Mouse (Mus musculus) lung, embryonic 16.5 days (tissue): Measurements from ENCODE around the gene 2810004N23Rik. TPM values are rescaled to one million over a fixed set of nuclear protein-coding genes. Genes with fewer than 3 reads are reported as not detected.

Experiments used
- ATAC-seq: fragments of 200-750 bp; cut with Nextera tagmentation; 2 replicates; pipeline ENCODE4 v1.8.0; 2017; ENCODE audit warnings: low read depth, mild to moderate bottlenecking, moderate library complexity
- H3K27ac ChIP-seq: fragments of 300-500 bp; sonication (generic); 2 replicates; pipeline ENCODE4 v1.5.1; 2014; ENCODE audit warnings: mild to moderate bottlenecking, control low read depth, low read length
- H3K27me3 ChIP-seq: fragments of 300-500 bp; sonication (generic); 2 replicates; pipeline ENCODE4 v1.6.1; 2014; ENCODE audit warnings: low read depth, low read length, mixed read lengths; ENCODE audit not compliant: control insufficient read depth, insufficient read depth
- H3K36me3 ChIP-seq: fragments of 300-500 bp; sonication (generic); 2 replicates; pipeline ENCODE4 v1.6.1; 2014; ENCODE audit warnings: low read length; ENCODE audit not compliant: control insufficient read depth, insufficient read depth
- H3K4me1 ChIP-seq: fragments of 300-500 bp; sonication (generic); replicated peaks from 2 replicates; pipeline ENCODE4 v1.6.1; 2014; ENCODE audit warnings: low read length, mixed read lengths; ENCODE audit not compliant: control insufficient read depth, insufficient read depth
- H3K4me2 ChIP-seq: fragments of 300-500 bp; sonication (generic); 2 replicates; pipeline ENCODE4 v1.6.1; 2014; ENCODE audit warnings: low read depth, low read length, control low read depth
- H3K4me3 ChIP-seq: fragments of 300-500 bp; sonication (generic); 2 replicates; pipeline ENCODE4 v1.5.1; 2014; ENCODE audit warnings: mild to moderate bottlenecking, low read length, control low read depth
- H3K9ac ChIP-seq: fragments of 300-500 bp; sonication (generic); 2 replicates; pipeline ENCODE4 v1.6.1; 2014; ENCODE audit warnings: low read length, control low read depth
- H3K9me3 ChIP-seq: fragments of 300-500 bp; sonication (generic); 2 replicates; pipeline ENCODE4 v1.6.1; 2016; ENCODE audit warnings: low read length; ENCODE audit not compliant: control insufficient read depth
- WGBS: fragments of 180-500 bp; shearing (Covaris S2); extraction: QIAGEN DNeasy Blood & Tissue Kit; methylation state at CpG from one replicate; pipeline ENCODE4 v1.1.7; 2014; 5-methylcytosine and 5-hydroxymethylcytosine counted together
- polyA plus RNA-seq: library from polyadenylated mRNA; unstranded; fragments of >200 nt; fragmentation: Nextera tagmentation; extraction: Ambion mirVana; gene quantifications from 2 replicates; pipeline ENCODE4 v1.2.1, GENCODE M21; 2015

Gene 2810004N23Rik
- polyA plus RNA-seq, 1 experiment from 2014 or later: 42.7 TPM

- Histone ChIP-seq H3K9me3 (no peaks in the 10 kb centered on the region), H3K27me3 (no peaks in the 10 kb centered on the region), H3K9ac (no peak overlapping the region), H3K4me1 (peaks cover 8% of the 10 kb centered on the region), H3K4me3 (no peak overlapping the region), H3K4me2 (no peak overlapping the region), H3K36me3 (peaks cover 18% of the 10 kb centered on the region), H3K27ac (no peak overlapping the region)
- no peak for ATAC-seq
- 72% methylated on average over 6 of the region's 6 CpGs for WGBS
Observed at GRCm38 (mm10) chr8:124869708-124870107, 6.8 kb upstream of the 2810004N23Rik start.

GRCm38 (mm10) chr8:124867126-124867525 lies 4.2 kb upstream of the 2810004N23Rik start:
- Histone ChIP-seq H3K9me3 (no peaks in the 10 kb centered on the region), H3K4me2 (no peak overlapping the region), H3K9ac (no peak overlapping the region), H3K27ac (no peak overlapping the region), H3K4me1 (peaks cover 18% of the 10 kb centered on the region), H3K36me3 (peaks cover 3% of the 10 kb centered on the region; the same call in 1 of the 2 replicates), H3K4me3 (no peak overlapping the region), H3K27me3 (no peaks in the 10 kb centered on the region)
- no peak for ATAC-seq
- 32% methylated on average over 2 of the region's 2 CpGs for WGBS

GRCm38 (mm10) chr8:124866669-124867068 lies 3.7 kb upstream of the 2810004N23Rik start:
- no peak for ATAC-seq
- Histone ChIP-seq H3K9me3 (no peaks in the 10 kb centered on the region), H3K4me1 (peaks cover 22% of the 10 kb centered on the region), H3K36me3 (no peaks in the 10 kb centered on the region; the same call in 1 of the 2 replicates), H3K4me3 (no peak overlapping the region), H3K4me2 (no peak overlapping the region), H3K27me3 (no peaks in the 10 kb centered on the region), H3K27ac (no peak overlapping the region), H3K9ac (no peak overlapping the region)
- WGBS: 52% methylated on average over 3 of the region's 3 CpGs

- H3K9me3 ChIP-seq: no peaks in the 10 kb centered on the region
- H3K4me3 ChIP-seq: peak overlapping the region; percentile 97
- no peaks in the 10 kb centered on the region for H3K27me3 ChIP-seq
- H3K9ac ChIP-seq: peak overlapping the region; percentile 99
- peaks cover 24% of the 10 kb centered on the region for H3K4me1 ChIP-seq
- peak overlapping the region; percentile 89 for H3K4me2 ChIP-seq
- ATAC-seq: no peak
- WGBS: 5% methylated on average over 8 of the region's 8 CpGs
- peaks cover 7% of the 10 kb centered on the region for H3K36me3 ChIP-seq
- peak overlapping the region; percentile 95 for H3K27ac ChIP-seq
Observed at GRCm38 (mm10) chr8:124863729-124864128, 809 bp upstream of the 2810004N23Rik start.

GRCm38 (mm10) chr8:124863163-124863677 lies 300 bp upstream of the 2810004N23Rik start:
- under 1% methylated on average over 29 of the region's 33 CpGs for WGBS
- Histone ChIP-seq H3K9ac (peak overlapping the region; percentile 99), H3K4me1 (peaks cover 24% of the 10 kb centered on the region), H3K36me3 (peaks cover 10% of the 10 kb centered on the region), H3K9me3 (no peaks in the 10 kb centered on the region), H3K27ac (peak overlapping the region; percentile 95), H3K4me2 (peak overlapping the region; percentile 89), H3K4me3 (peak overlapping the region; percentile 97), H3K27me3 (no peaks in the 10 kb centered on the region)
- ATAC-seq: peak; percentile 27; the same call in 1 of the 2 replicates

- no peak overlapping the region for H3K27ac ChIP-seq
- no peak overlapping the region for H3K4me2 ChIP-seq
- peaks cover 19% of the 10 kb centered on the region for H3K4me1 ChIP-seq
- no peaks in the 10 kb centered on the region for H3K27me3 ChIP-seq
- H3K9ac ChIP-seq: no peak overlapping the region
- WGBS: 92% methylated on average over 3 of the region's 3 CpGs
- H3K4me3 ChIP-seq: no peak overlapping the region
- H3K36me3 ChIP-seq: peaks cover 33% of the 10 kb centered on the region
- ATAC-seq: no peak
- peaks cover 5% of the 10 kb centered on the region; the same call in 1 of the 2 replicates for H3K9me3 ChIP-seq
Observed at GRCm38 (mm10) chr8:124860188-124860587, 2.7 kb downstream of the 2810004N23Rik start.

- Histone ChIP-seq H3K4me2 (no peak overlapping the region), H3K4me3 (no peak overlapping the region), H3K9ac (no peak overlapping the region), H3K9me3 (peaks cover 6% of the 10 kb centered on the region; the same call in 1 of the 2 replicates), H3K27me3 (no peaks in the 10 kb centered on the region), H3K27ac (no peak overlapping the region), H3K4me1 (peaks cover 13% of the 10 kb centered on the region), H3K36me3 (peaks cover 41% of the 10 kb centered on the region)
- ATAC-seq: no peak
Observed at GRCm38 (mm10) chr8:124859466-124859865, 3.5 kb downstream of the 2810004N23Rik start.

- Histone ChIP-seq H3K27ac (no peak overlapping the region), H3K4me1 (no peaks in the 10 kb centered on the region), H3K27me3 (no peaks in the 10 kb centered on the region), H3K4me2 (no peak overlapping the region), H3K36me3 (peaks cover 47% of the 10 kb centered on the region), H3K9ac (no peak overlapping the region), H3K9me3 (peaks cover 20% of the 10 kb centered on the region; the same call in 1 of the 2 replicates), H3K4me3 (no peak overlapping the region)
- WGBS: 97% methylated on average over 1 of the region's 1 CpGs
- no peak for ATAC-seq
Observed at GRCm38 (mm10) chr8:124853511-124853910, 9.4 kb downstream of the 2810004N23Rik start.

- Histone ChIP-seq H3K9ac (no peak overlapping the region), H3K27me3 (no peaks in the 10 kb centered on the region), H3K4me1 (no peaks in the 10 kb centered on the region), H3K9me3 (no peaks in the 10 kb centered on the region), H3K4me3 (no peak overlapping the region), H3K27ac (no peak overlapping the region), H3K4me2 (no peak overlapping the region), H3K36me3 (peaks cover 12% of the 10 kb centered on the region)
- ATAC-seq: no peak
- 82% methylated on average over 5 of the region's 5 CpGs for WGBS
Observed at GRCm38 (mm10) chr8:124845573-124845972, 17.3 kb downstream of the 2810004N23Rik start.
